Mouse (Mus musculus) CH12.LX (cell line): ENCODE data around the gene Gm21970.

Source experiments
- CTCF ChIP-seq, 2 experiments: IDR thresholded peaks in 1 of 2; conservative IDR thresholded peaks in 1 of 2; 2 replicates each; pipeline ENCODE4 v1.5.1; 2011 to 2012; ENCODE audit warnings: low read depth in 2 of 2, low read length in 2 of 2, improper control_type of control experiment in 1 of 2, inconsistent platforms in 1 of 2, mild to moderate bottlenecking in 1 of 2, moderate library complexity in 1 of 2
- POLR2A ChIP-seq: IDR thresholded peaks from 2 replicates; pipeline ENCODE4 v1.6.1; 2011; ENCODE audit warnings: low read depth, mild to moderate bottlenecking, improper control_type of control experiment, low read length
- SMC3 ChIP-seq: IDR thresholded peaks from 2 replicates; pipeline ENCODE4 v1.6.1; 2011; ENCODE audit warnings: low read depth, low read length, improper control_type of control experiment

DNA sequence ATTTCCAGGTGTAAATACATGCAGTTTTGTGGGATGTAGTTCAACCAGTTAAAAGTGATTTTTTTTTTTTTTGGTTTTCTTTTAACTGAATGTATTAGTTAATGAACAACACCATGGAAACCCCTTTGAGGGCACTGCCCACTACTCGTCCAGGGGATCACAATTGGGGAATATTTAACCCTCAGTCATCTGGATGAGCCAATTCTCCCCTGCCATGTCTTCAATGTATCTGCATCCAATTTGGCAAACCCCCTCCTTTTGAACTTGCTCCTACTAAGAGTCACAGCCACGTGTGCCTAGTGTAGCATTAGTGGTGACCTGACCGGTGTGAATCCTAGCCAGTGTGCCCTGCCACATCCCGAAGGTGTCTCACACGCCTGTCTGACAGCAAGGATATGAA is 27.0 kb downstream of the Gm21970 start:
- TF ChIP-seq CTCF (conservative IDR thresholded peaks at IDR 0.05 in 1 of 2, IDR thresholded peaks at IDR 0.05 in 1 of 2; ENCODE audit: low read depth in 2 of 2, low read length in 2 of 2): no peak
- TF ChIP-seq POLR2A: no peak
- no peak for TF ChIP-seq SMC3
